Mouse (Mus musculus) embryonic facial prominence, embryonic 14.5 days (tissue): ENCODE results near the gene Exosc8. TPM values are rescaled to one million over a fixed set of nuclear protein-coding genes. Genes with fewer than 3 reads are reported as not detected.
A peak's percentile ranks its signal among the peaks of the same experiment; 100 is the strongest.

Experiments
- ATAC-seq: fragments of 200-750 bp; cut with Nextera tagmentation; 2 replicates; pipeline ENCODE4 v1.8.0; 2017; ENCODE audit warnings: low read depth, moderate number of reproducible peaks, moderate TSS enrichment
- DNase-seq: peaks from one replicate; pipeline ENCODE4 v3.0.0-alpha.2; 2015; ENCODE audit warnings: low spot score
- H3K27ac ChIP-seq: fragments of 300-500 bp; sonication (generic); replicated peaks from 2 replicates; pipeline ENCODE4 v1.5.1; 2014; ENCODE audit warnings: low read depth, mild to moderate bottlenecking, low read length, moderate library complexity
- H3K27me3 ChIP-seq: fragments of 300-500 bp; sonication (generic); replicated peaks from 2 replicates; pipeline ENCODE4 v1.6.1; 2014; ENCODE audit warnings: low read length; ENCODE audit not compliant: control insufficient read depth, insufficient read depth
- H3K36me3 ChIP-seq: fragments of 300-500 bp; sonication (generic); 2 replicates; pipeline ENCODE4 v1.6.1; 2014; ENCODE audit warnings: low read length, mixed read lengths; ENCODE audit not compliant: control insufficient read depth, insufficient read depth
- H3K4me1 ChIP-seq: fragments of 300-500 bp; sonication (generic); 2 replicates; pipeline ENCODE4 v1.6.1; 2014; ENCODE audit warnings: antibody characterized with exemption, low read length; ENCODE audit not compliant: control insufficient read depth, insufficient read depth
- H3K4me2 ChIP-seq: fragments of 300-500 bp; sonication (generic); 2 replicates; pipeline ENCODE4 v1.6.1; 2014; ENCODE audit warnings: low read depth, mild to moderate bottlenecking, low read length, moderate library complexity, mixed read lengths
- H3K4me3 ChIP-seq: fragments of 300-500 bp; sonication (generic); 2 replicates; pipeline ENCODE4 v1.5.1; 2014; ENCODE audit warnings: low read depth, mild to moderate bottlenecking, low read length
- H3K9ac ChIP-seq: fragments of 300-500 bp; sonication (generic); 2 replicates; pipeline ENCODE4 v1.6.1; 2014; ENCODE audit warnings: low read depth, mild to moderate bottlenecking, low read length, moderate library complexity, mixed read lengths
- H3K9me3 ChIP-seq: fragments of 300-500 bp; sonication (generic); 2 replicates; pipeline ENCODE4 v1.6.1; 2016; ENCODE audit warnings: low read length; ENCODE audit not compliant: control insufficient read depth
- WGBS: fragments of 180-500 bp; shearing (Covaris S2); extraction: QIAGEN DNeasy Blood & Tissue Kit; methylation state at CpG from one replicate; pipeline ENCODE4 v1.1.7; 2014; 5-methylcytosine and 5-hydroxymethylcytosine counted together
- polyA plus RNA-seq: library from polyadenylated mRNA; unstranded; fragments of >200 nt; fragmentation: Nextera tagmentation; extraction: Ambion mirVana; gene quantifications from 2 replicates; pipeline ENCODE4 v1.2.1, GENCODE M21; 2014

Gene Exosc8
- polyA plus RNA-seq, 1 experiment from 2014 or later: 113 TPM

DNA sequence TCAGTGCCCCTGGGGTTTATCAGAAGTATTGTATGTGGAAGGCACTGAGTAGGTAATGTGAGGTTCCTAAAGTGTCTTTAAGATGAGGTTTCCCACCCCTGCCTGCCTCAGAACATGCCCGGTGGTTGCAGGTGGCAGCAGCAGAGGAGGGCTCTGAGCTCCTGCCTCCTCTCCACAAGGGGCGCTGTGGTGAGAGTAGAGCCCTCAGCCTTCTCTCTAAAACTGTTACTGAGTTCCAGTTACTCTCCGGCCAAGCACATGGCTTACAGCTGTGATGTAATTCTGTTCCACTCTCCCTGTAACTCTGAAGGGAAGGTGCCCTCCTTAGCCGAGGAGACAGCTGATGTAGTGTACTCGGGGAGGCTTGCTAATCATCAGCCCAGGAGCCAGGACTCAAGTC is 10.6 kb upstream of the Exosc8 start:
- Histone ChIP-seq H3K4me3 (no peak overlapping the region), H3K27ac (no peak overlapping the region), H3K9ac (no peak overlapping the region), H3K27me3 (no peaks in the 10 kb centered on the region), H3K4me1 (no peaks in the 10 kb centered on the region), H3K4me2 (no peak overlapping the region), H3K9me3 (no peaks in the 10 kb centered on the region), H3K36me3 (peaks cover 98% of the 10 kb centered on the region)
- WGBS: 57% methylated on average over 5 of the region's 5 CpGs
- 0 out of 2 replicates have a peak, but pooled peaks have one; percentile 33 for ATAC-seq
- no peak for DNase-seq

GRCm38 (mm10) chr3:54741965-54742364 is 6.8 kb upstream of the Exosc8 start:
- H3K9me3 ChIP-seq: no peaks in the 10 kb centered on the region
- DNase-seq: no peak
- no peak overlapping the region for H3K4me3 ChIP-seq
- no peak for ATAC-seq
- no peak overlapping the region for H3K9ac ChIP-seq
- no peaks in the 10 kb centered on the region for H3K27me3 ChIP-seq
- no peaks in the 10 kb centered on the region for H3K4me1 ChIP-seq
- H3K4me2 ChIP-seq: no peak overlapping the region
- 97% methylated on average over 11 of the region's 11 CpGs for WGBS
- peaks cover 91% of the 10 kb centered on the region for H3K36me3 ChIP-seq
- no peak overlapping the region for H3K27ac ChIP-seq

GRCm38 (mm10) chr3:54737317-54737716 is 2.1 kb upstream of the Exosc8 start:
- Histone ChIP-seq H3K9me3 (no peaks in the 10 kb centered on the region), H3K36me3 (peaks cover 56% of the 10 kb centered on the region), H3K27ac (no peak overlapping the region), H3K27me3 (no peaks in the 10 kb centered on the region), H3K4me2 (no peak overlapping the region), H3K4me1 (no peaks in the 10 kb centered on the region; the same call in 1 of the 2 replicates), H3K4me3 (no peak overlapping the region), H3K9ac (no peak overlapping the region)
- no peak for ATAC-seq
- no peak for DNase-seq
- 95% methylated on average over 8 of the region's 8 CpGs for WGBS

DNA sequence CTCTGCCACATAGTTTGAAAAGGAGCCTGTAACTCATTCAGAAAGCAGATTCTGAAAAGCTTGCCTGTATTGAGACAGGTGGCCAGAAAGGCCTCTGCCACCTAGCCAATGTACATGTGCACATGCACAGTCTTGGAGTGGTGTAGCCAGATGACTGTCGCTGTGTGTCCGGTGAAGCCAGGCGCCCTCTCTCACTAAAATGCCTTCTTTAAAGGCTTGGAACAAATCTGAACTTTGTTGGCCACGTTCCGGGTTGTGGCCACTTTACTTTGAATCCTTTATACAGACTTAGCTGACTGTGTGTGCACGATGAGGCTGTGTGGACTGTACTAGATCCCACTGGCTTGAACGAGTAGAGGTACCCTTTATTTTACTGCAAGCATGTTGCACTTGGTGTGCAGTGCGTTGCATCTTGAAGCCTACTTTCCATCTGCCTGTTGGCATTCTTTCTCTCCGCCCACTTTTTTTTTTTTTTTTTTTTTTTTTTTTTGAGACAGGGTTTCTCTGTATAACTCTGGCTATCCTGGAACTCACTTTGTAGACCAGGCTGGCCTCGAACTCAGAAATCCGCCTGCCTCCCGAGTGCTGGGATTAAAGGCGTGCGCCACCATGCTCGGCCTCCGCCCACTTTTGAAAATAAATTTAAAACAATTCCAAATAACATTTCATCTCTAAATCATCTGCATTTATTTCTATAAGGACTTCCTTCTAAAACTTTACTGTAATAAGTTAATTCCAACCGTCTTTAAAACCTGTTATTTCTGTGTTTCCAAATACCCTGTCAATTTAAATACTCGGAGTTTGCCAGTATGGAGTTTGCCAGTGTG is 1.1 kb upstream of the Exosc8 start:
- Histone ChIP-seq H3K36me3 (peaks cover 56% of the 10 kb centered on the region), H3K4me1 (no peaks in the 10 kb centered on the region; the same call in 1 of the 2 replicates), H3K9me3 (no peaks in the 10 kb centered on the region), H3K4me3 (peak overlapping the region; percentile 96), H3K27ac (peak overlapping the region; percentile 99), H3K4me2 (peak overlapping the region; percentile 88), H3K27me3 (no peaks in the 10 kb centered on the region), H3K9ac (peak overlapping the region; percentile 79)
- ATAC-seq (no peak), DNase-seq (no peak)
- WGBS: 47% methylated on average over 18 of the region's 18 CpGs

DNA sequence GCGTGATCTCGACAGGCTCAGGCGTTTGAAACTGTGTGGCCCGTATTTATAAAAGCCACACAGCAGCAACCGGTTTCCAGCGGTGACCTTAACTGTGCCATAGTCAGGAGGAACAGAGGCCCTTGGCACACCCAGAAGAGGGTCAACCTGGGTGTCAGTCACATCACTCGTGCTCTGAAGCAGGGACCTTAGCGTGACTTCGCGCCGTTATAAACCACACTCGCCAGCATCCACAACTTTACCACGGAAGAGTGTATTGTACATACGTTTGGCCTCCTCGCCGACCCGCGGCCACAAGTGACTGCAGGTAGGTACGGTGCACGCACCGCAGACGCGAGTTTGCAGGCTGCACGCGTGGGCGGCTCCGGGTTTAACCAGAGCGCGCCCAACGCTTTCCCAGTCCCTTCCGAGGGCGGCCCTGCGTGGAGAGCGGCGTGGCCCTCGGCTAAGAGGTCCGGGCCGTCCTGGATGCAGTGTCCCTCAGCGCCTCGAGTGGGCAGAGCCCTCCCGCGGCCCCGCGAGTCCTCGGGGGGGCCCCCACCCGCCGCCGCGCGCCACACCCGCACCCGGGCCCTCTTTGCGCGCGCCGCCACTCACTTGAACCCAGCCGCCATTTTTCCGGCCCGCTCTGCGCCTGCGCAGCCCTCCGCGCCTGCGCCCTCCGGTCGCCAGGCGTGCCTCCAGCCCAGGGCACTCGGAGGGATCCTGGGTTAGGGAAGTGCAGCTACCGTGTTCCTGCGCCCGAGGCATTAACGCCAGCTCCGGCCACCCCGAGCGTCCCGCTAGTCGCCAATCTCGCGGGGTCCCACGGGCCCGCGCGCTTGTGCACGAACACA is 564 bp downstream of the Exosc8 start:
- Histone ChIP-seq H3K27ac (peak overlapping the region; percentile 99), H3K36me3 (peaks cover 58% of the 10 kb centered on the region), H3K4me2 (peak overlapping the region; percentile 88), H3K27me3 (no peaks in the 10 kb centered on the region), H3K9me3 (no peaks in the 10 kb centered on the region), H3K4me3 (peak overlapping the region; percentile 96), H3K9ac (peak overlapping the region; percentile 79), H3K4me1 (no peaks in the 10 kb centered on the region; the same call in 1 of the 2 replicates)
- WGBS: under 1% methylated on average over 26 of the region's 84 CpGs
- peak; percentile 93 for DNase-seq
- ATAC-seq: peak; percentile 95

DNA sequence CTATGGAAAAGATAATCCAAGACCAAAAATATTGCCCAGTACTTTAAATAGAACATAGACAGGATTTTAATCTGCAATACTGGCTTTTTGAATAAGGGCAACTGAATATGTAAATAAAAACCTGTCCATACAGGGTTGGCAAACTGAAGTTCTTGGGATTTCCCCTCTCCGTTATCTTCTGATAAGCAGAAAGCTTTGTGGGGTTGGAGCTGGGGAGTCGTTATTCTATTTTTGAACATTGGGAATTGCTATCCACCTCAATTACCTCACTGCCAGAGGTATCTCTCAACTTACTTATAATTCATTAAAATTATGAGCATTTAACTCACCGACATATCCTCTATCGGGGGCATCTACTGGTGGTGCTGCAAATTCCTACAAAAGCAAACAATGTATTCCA is 2.8 kb downstream of the Exosc8 start:
- H3K4me2 ChIP-seq: no peak overlapping the region
- no peak for DNase-seq
- WGBS: 89% methylated on average over 4 of the region's 4 CpGs
- H3K9ac ChIP-seq: no peak overlapping the region
- H3K4me3 ChIP-seq: no peak overlapping the region
- no peak overlapping the region for H3K27ac ChIP-seq
- H3K36me3 ChIP-seq: peaks cover 64% of the 10 kb centered on the region
- no peak for ATAC-seq
- no peaks in the 10 kb centered on the region for H3K9me3 ChIP-seq
- H3K27me3 ChIP-seq: no peaks in the 10 kb centered on the region
- no peaks in the 10 kb centered on the region; the same call in 1 of the 2 replicates for H3K4me1 ChIP-seq

DNA sequence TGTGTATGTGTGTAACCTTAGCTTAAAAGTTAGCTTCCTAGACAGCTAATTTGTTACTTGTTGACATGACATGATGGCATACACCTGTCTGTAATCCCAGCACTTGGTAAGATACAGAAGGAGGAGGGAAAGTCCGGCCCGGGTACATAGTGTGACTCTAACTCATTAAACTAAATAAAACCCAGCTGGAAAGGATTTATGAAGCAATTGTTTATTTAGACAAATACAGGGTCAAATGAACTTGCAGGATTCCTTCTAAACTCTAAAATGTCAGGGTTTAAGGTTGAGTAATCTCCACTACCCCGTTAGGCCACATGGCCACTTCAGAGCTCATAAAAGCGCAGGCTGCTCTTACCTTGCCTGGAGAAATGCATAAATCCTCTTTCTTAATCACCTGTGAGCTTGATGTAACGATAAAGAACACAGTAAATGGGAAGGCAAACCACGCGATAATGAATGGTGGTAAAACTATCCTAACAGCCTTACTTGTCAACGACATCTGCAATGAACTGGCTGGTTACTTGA is 3.5 kb downstream of the Exosc8 start:
- Histone ChIP-seq H3K9me3 (no peaks in the 10 kb centered on the region), H3K4me3 (no peak overlapping the region), H3K4me2 (no peak overlapping the region), H3K9ac (no peak overlapping the region), H3K36me3 (peaks cover 68% of the 10 kb centered on the region), H3K27me3 (no peaks in the 10 kb centered on the region), H3K27ac (no peak overlapping the region), H3K4me1 (no peaks in the 10 kb centered on the region; the same call in 1 of the 2 replicates)
- DNase-seq (no peak), ATAC-seq (no peak)
- 75% methylated on average over 8 of the region's 8 CpGs for WGBS

DNA sequence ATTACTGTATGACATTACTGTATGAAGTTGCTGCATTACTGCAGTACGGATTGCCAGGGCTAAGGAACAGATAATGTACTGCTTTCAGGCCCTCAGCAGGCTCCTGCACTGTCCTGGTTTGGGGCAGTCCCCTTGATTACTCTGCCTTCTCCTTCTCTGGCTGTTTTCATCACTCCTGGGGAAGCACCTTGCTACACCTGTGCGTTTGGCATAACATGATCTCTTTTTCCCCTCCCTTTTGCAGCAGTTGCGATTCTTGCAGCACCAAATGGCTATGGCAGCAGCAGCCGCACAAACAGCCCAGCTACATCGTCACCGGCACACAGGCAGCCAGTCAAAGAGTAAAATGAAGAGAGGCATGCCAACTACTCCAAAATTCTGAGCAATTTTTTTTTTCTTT is 7.1 kb downstream of the Exosc8 start:
- H3K36me3 ChIP-seq: peaks cover 89% of the 10 kb centered on the region
- no peak overlapping the region for H3K27ac ChIP-seq
- H3K27me3 ChIP-seq: no peaks in the 10 kb centered on the region
- ATAC-seq (no peak), DNase-seq (no peak)
- no peaks in the 10 kb centered on the region for H3K4me1 ChIP-seq
- no peak overlapping the region for H3K9ac ChIP-seq
- no peaks in the 10 kb centered on the region for H3K9me3 ChIP-seq
- no peak overlapping the region for H3K4me3 ChIP-seq
- WGBS: 89% methylated on average over 6 of the region's 6 CpGs
- no peak overlapping the region for H3K4me2 ChIP-seq
